Mouse (Mus musculus): ENCODE measurements at regions not wholly inside any gene's neighbourhood (a gene's known extent, or its start where the extent isn't known, plus 50 kb on each side); places are given as distances from the start of the nearest gene placed in this dataset.

- ATAC-seq (ENCODE audit: extremely low read depth, insufficient number of reproducible peaks, low FRiP score, poor library complexity, severe bottlenecking) (no peak), DNase-seq (ENCODE audit: low spot score) (no peak)
- Histone ChIP-seq H3K9me3 (replicated peaks) (no peaks in the 10 kb centered on the region), H3K4me1 (ENCODE audit: insufficient read depth, low read depth, low read length) (no peaks in the 10 kb centered on the region), H3K36me3 (replicated peaks) (no peaks in the 10 kb centered on the region), H3K27me3 (ENCODE audit: insufficient read depth, low read length) (no peaks in the 10 kb centered on the region), H3K4me3 (ENCODE audit: low read depth, low read length) (no peak overlapping the region)
- TF ChIP-seq POLR2AphosphoS5 (IDR thresholded peaks at IDR 0.05; ENCODE audit: insufficient replicate concordance, low read depth, low read length) (no peak), GATA1 (IDR thresholded peaks at IDR 0.05; ENCODE audit: borderline replicate concordance, low read length) (no peak), CTCF (IDR thresholded peaks at IDR 0.05; ENCODE audit: low read depth, low read length) (no peak), TAL1 (conservative IDR thresholded peaks at IDR 0.05; ENCODE audit: low read depth, low read length) (no peak), GATA2 (IDR thresholded peaks at IDR 0.05; ENCODE audit: borderline replicate concordance, low read depth, low read length) (no peak)
Measured at GRCm38 (mm10) chr13:25858207-25858606, 587.9 kb upstream of the Nrsn1 start.

DNA sequence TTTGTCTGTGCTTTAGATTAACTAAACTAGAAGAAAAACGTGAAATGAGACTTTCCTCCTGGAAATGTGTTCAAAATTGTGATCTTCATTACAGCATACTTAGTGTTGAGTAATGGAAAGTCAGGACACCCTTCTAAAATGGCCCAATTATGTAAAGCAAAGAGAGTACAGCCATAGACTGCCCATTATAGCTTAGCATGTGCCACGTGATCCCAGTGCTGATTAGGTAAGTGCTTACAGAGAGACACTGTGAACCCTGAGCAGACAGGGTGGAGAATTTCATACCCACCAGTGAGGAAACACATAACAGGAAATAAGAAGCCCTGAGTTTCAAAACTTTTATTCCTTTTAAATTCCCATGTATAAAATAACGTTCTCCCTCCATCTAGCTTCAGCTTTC lies 587.3 kb upstream of the Nrsn1 start:
- no peak for DNase-seq (ENCODE audit: low spot score)
- no peaks in the 10 kb centered on the region for H3K27me3 ChIP-seq (ENCODE audit: insufficient read depth, low read length)
- no peak overlapping the region for H3K4me3 ChIP-seq (ENCODE audit: low read depth, low read length)
- no peak for ATAC-seq (ENCODE audit: extremely low read depth, insufficient number of reproducible peaks, low FRiP score, poor library complexity, severe bottlenecking)
- H3K4me1 ChIP-seq (ENCODE audit: insufficient read depth, low read depth, low read length): no peaks in the 10 kb centered on the region
- TF ChIP-seq GATA2 (IDR thresholded peaks at IDR 0.05; ENCODE audit: borderline replicate concordance, low read depth, low read length) (no peak), POLR2AphosphoS5 (IDR thresholded peaks at IDR 0.05; ENCODE audit: insufficient replicate concordance, low read depth, low read length) (no peak), TAL1 (conservative IDR thresholded peaks at IDR 0.05; ENCODE audit: low read depth, low read length) (no peak), CTCF (IDR thresholded peaks at IDR 0.05; ENCODE audit: low read depth, low read length) (no peak), GATA1 (IDR thresholded peaks at IDR 0.05; ENCODE audit: borderline replicate concordance, low read length) (no peak)
- H3K36me3 ChIP-seq (replicated peaks): no peaks in the 10 kb centered on the region
- H3K9me3 ChIP-seq (replicated peaks): no peaks in the 10 kb centered on the region

DNA sequence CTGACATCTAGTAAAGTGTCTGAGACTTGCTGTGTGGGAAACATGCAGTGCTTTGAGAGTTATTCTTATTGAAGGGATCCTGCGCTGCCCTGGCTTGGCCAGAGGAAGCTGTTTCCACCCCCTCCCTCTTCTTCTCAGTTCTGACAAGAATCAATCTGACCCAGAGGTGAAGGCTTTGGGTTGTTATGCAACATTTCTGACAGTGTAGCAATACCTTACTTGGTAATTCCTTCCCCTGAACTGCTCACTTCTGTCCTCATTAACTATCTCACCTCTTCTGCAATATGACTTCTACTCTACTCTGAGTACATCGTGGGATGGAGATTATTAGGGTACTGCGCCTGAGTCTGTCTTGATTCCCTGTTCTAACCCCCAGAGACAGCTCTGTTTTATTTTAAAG lies 586.8 kb upstream of the Nrsn1 start:
- no peak for ATAC-seq (ENCODE audit: extremely low read depth, insufficient number of reproducible peaks, low FRiP score, poor library complexity, severe bottlenecking)
- H3K4me3 ChIP-seq (ENCODE audit: low read depth, low read length): no peak overlapping the region
- DNase-seq (ENCODE audit: low spot score): no peak
- no peak for TF ChIP-seq GATA1 (IDR thresholded peaks at IDR 0.05; ENCODE audit: borderline replicate concordance, low read length)
- no peak for TF ChIP-seq POLR2AphosphoS5 (IDR thresholded peaks at IDR 0.05; ENCODE audit: insufficient replicate concordance, low read depth, low read length)
- TF ChIP-seq GATA2 (IDR thresholded peaks at IDR 0.05; ENCODE audit: borderline replicate concordance, low read depth, low read length): no peak
- no peak for TF ChIP-seq TAL1 (conservative IDR thresholded peaks at IDR 0.05; ENCODE audit: low read depth, low read length)
- TF ChIP-seq CTCF (IDR thresholded peaks at IDR 0.05; ENCODE audit: low read depth, low read length): no peak
- no peaks in the 10 kb centered on the region for H3K27me3 ChIP-seq (ENCODE audit: insufficient read depth, low read length)
- no peaks in the 10 kb centered on the region for H3K36me3 ChIP-seq (replicated peaks)
- H3K4me1 ChIP-seq (ENCODE audit: insufficient read depth, low read depth, low read length): no peaks in the 10 kb centered on the region
- H3K9me3 ChIP-seq (replicated peaks): no peaks in the 10 kb centered on the region

GRCm38 (mm10) chr13:25856549-25856948 lies 586.2 kb upstream of the Nrsn1 start:
- DNase-seq (ENCODE audit: low spot score): no peak
- no peak for TF ChIP-seq GATA1 (IDR thresholded peaks at IDR 0.05; ENCODE audit: borderline replicate concordance, low read length)
- TF ChIP-seq POLR2AphosphoS5 (IDR thresholded peaks at IDR 0.05; ENCODE audit: insufficient replicate concordance, low read depth, low read length): no peak
- no peak for TF ChIP-seq TAL1 (conservative IDR thresholded peaks at IDR 0.05; ENCODE audit: low read depth, low read length)
- TF ChIP-seq GATA2 (IDR thresholded peaks at IDR 0.05; ENCODE audit: borderline replicate concordance, low read depth, low read length): no peak
- no peak for TF ChIP-seq CTCF (IDR thresholded peaks at IDR 0.05; ENCODE audit: low read depth, low read length)
- no peaks in the 10 kb centered on the region for H3K9me3 ChIP-seq (replicated peaks)
- H3K4me3 ChIP-seq (ENCODE audit: low read depth, low read length): no peak overlapping the region
- H3K36me3 ChIP-seq (replicated peaks): no peaks in the 10 kb centered on the region
- H3K4me1 ChIP-seq (ENCODE audit: insufficient read depth, low read depth, low read length): no peaks in the 10 kb centered on the region
- ATAC-seq (ENCODE audit: extremely low read depth, insufficient number of reproducible peaks, low FRiP score, poor library complexity, severe bottlenecking): no peak
- no peaks in the 10 kb centered on the region for H3K27me3 ChIP-seq (ENCODE audit: insufficient read depth, low read length)

GRCm38 (mm10) chr13:25848156-25848555 lies 577.9 kb upstream of the Nrsn1 start:
- DNase-seq (ENCODE audit: low spot score): no peak
- H3K4me1 ChIP-seq (ENCODE audit: insufficient read depth, low read depth, low read length): no peaks in the 10 kb centered on the region
- no peaks in the 10 kb centered on the region for H3K9me3 ChIP-seq (replicated peaks)
- ATAC-seq (ENCODE audit: extremely low read depth, insufficient number of reproducible peaks, low FRiP score, poor library complexity, severe bottlenecking): no peak
- no peak overlapping the region for H3K4me3 ChIP-seq (ENCODE audit: low read depth, low read length)
- H3K27me3 ChIP-seq (ENCODE audit: insufficient read depth, low read length): no peaks in the 10 kb centered on the region
- TF ChIP-seq CTCF (IDR thresholded peaks at IDR 0.05; ENCODE audit: low read depth, low read length): no peak
- no peak for TF ChIP-seq TAL1 (conservative IDR thresholded peaks at IDR 0.05; ENCODE audit: low read depth, low read length)
- no peak for TF ChIP-seq POLR2AphosphoS5 (IDR thresholded peaks at IDR 0.05; ENCODE audit: insufficient replicate concordance, low read depth, low read length)
- TF ChIP-seq GATA1 (IDR thresholded peaks at IDR 0.05; ENCODE audit: borderline replicate concordance, low read length): no peak
- TF ChIP-seq GATA2 (IDR thresholded peaks at IDR 0.05; ENCODE audit: borderline replicate concordance, low read depth, low read length): no peak
- H3K36me3 ChIP-seq (replicated peaks): no peaks in the 10 kb centered on the region

DNA sequence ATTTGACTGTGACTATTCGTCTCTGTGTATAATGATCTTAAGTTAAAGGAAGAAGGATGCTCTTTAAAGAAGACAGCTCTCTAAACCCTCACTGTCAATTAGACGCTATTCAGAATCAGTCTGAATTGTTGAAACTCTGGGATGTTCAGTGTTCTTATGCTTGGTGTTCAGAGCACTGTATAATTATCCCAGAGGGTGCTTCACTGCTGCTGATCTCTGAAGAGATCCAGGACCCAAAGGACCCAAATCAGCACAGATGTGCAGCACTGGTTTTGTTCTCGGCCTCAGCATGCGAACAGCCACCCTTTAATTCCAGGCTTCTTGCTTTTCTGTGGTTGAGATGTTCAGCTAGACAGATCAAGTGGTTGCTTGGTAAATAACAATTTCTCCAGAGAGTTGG lies 567.9 kb upstream of the Nrsn1 start:
- DNase-seq (ENCODE audit: low spot score): no peak
- Histone ChIP-seq H3K4me3 (ENCODE audit: low read depth, low read length) (no peak overlapping the region), H3K36me3 (replicated peaks) (no peaks in the 10 kb centered on the region), H3K4me1 (ENCODE audit: insufficient read depth, low read depth, low read length) (no peaks in the 10 kb centered on the region), H3K9me3 (replicated peaks) (no peaks in the 10 kb centered on the region), H3K27me3 (ENCODE audit: insufficient read depth, low read length) (no peaks in the 10 kb centered on the region)
- ATAC-seq (ENCODE audit: extremely low read depth, insufficient number of reproducible peaks, low FRiP score, poor library complexity, severe bottlenecking): no peak
- no peak for TF ChIP-seq CTCF (IDR thresholded peaks at IDR 0.05; ENCODE audit: low read depth, low read length)

All from G1E (cell line).